Mouse (Mus musculus): ENCODE measurements around the gene Kcnma1.

- TF ChIP-seq POLR2A (IDR thresholded peaks at IDR 0.05; ENCODE audit: insufficient read length, low read depth) (no peak), MAX (IDR thresholded peaks at IDR 0.05; ENCODE audit: low read depth) (no peak), USF1 (IDR thresholded peaks at IDR 0.05; ENCODE audit: low read depth) (no peak), MYOD1 (IDR thresholded peaks at IDR 0.05; ENCODE audit: control insufficient read depth in 1 of 3, insufficient read length in 2 of 3, low read depth in 2 of 3) (no peak), E2F4 (IDR thresholded peaks at IDR 0.05; ENCODE audit: insufficient read depth) (no peak), SRF (IDR thresholded peaks at IDR 0.05; ENCODE audit: control insufficient read depth, insufficient read length, low read depth) (no peak), MYOG (IDR thresholded peaks at IDR 0.05; ENCODE audit: control insufficient read depth in 1 of 3, insufficient read depth in 1 of 3, insufficient read length in 2 of 3, low read depth in 2 of 3) (no peak)
These were observed 223.0 kb downstream of the Kcnma1 start for GRCm38 (mm10) chr14:23791261-23791691.
